Mouse (Mus musculus) MEL (cell line): ENCODE results near the gene Trak1. TPM values are rescaled to one million over a fixed set of nuclear protein-coding genes. Genes with fewer than 3 reads are reported as not detected.
A peak's percentile ranks its signal among the peaks of the same experiment; 100 is the strongest.

Source experiments
- DNase-seq: peaks from one replicate; pipeline ENCODE4 v3.0.0; 2011; ENCODE audit warnings: low read depth, low spot score
- H3K27ac ChIP-seq: 2 replicates; pipeline ENCODE4 v1.5.1; 2012; ENCODE audit warnings: low read depth, mild to moderate bottlenecking, control low read depth, low read length, moderate library complexity; ENCODE audit not compliant: control insufficient read depth
- H3K27me3 ChIP-seq, 2 experiments: fragments of 150-350 bp in 1 of 2; sonication (generic) in 1 of 2; 2 replicates each; pipeline ENCODE4 v1.6.1; 2012; ENCODE audit warnings: low read length in 2 of 2, mild to moderate bottlenecking in 2 of 2, improper control_type of control experiment in 1 of 2, moderate library complexity in 1 of 2; ENCODE audit not compliant: insufficient read depth in 2 of 2, control insufficient read depth in 1 of 2
- H3K36me3 ChIP-seq, 2 experiments: 2 replicates each; pipeline ENCODE4 v1.6.1; 2012 to 2014; ENCODE audit warnings: low read length in 2 of 2, improper control_type of control experiment in 1 of 2, inconsistent platforms in 1 of 2, mild to moderate bottlenecking in 1 of 2; ENCODE audit not compliant: insufficient read depth in 2 of 2, control insufficient read depth in 1 of 2
- H3K4me1 ChIP-seq, 2 experiments: fragments of 150-350 bp in 1 of 2; sonication (generic) in 1 of 2; 2 replicates each; pipeline ENCODE4 v1.6.1; 2012; ENCODE audit warnings: low read length in 2 of 2, improper control_type of control experiment in 1 of 2, mild to moderate bottlenecking in 1 of 2; ENCODE audit not compliant: insufficient read depth in 2 of 2, control insufficient read depth in 1 of 2
- H3K4me3 ChIP-seq, 2 experiments: fragments of 150-350 bp in 1 of 2; sonication (generic) in 1 of 2; 2 replicates each; pipeline ENCODE4 v1.5.1; 2012; ENCODE audit warnings: low read depth in 2 of 2, low read length in 2 of 2, mild to moderate bottlenecking in 2 of 2, moderate library complexity in 2 of 2, control low read depth in 1 of 2, improper control_type of control experiment in 1 of 2; ENCODE audit not compliant: control insufficient read depth in 1 of 2, insufficient read depth in 1 of 2
- H3K79me2 ChIP-seq: 2 replicates; pipeline ENCODE4 v1.6.1; 2012; ENCODE audit warnings: mild to moderate bottlenecking, low read length, moderate library complexity; ENCODE audit not compliant: control insufficient read depth, poor library complexity, insufficient read depth
- H3K9ac ChIP-seq: 2 replicates; pipeline ENCODE4 v1.6.1; 2012; ENCODE audit warnings: low read depth, mild to moderate bottlenecking, control low read depth, low read length, moderate library complexity; ENCODE audit not compliant: control insufficient read depth, poor library complexity, severe bottlenecking
- H3K9me3 ChIP-seq: fragments of 150-350 bp; sonication (generic); replicated peaks from 2 replicates; pipeline ENCODE4 v1.6.1; 2012; ENCODE audit warnings: mild to moderate bottlenecking, low read length, improper control_type of control experiment, moderate library complexity; ENCODE audit not compliant: insufficient read depth
- CTCF ChIP-seq, 3 experiments: IDR thresholded peaks in 2 of 3; conservative IDR thresholded peaks in 1 of 3; 2 replicates each; pipeline ENCODE4 v1.5.1; 2011 to 2012; ENCODE audit warnings: low read length in 3 of 3, low read depth in 2 of 3, mild to moderate bottlenecking in 2 of 3, improper control_type of control experiment in 1 of 3, inconsistent platforms in 1 of 3, mixed read lengths in 1 of 3, moderate library complexity in 1 of 3; ENCODE audit not compliant: control insufficient read depth in 1 of 3, insufficient read depth in 1 of 3, poor library complexity in 1 of 3, severe bottlenecking in 1 of 3
- E2F4 ChIP-seq: IDR thresholded peaks from 2 replicates; pipeline ENCODE4 v1.6.1; 2011; ENCODE audit warnings: low read depth, low read length, improper control_type of control experiment, borderline replicate concordance
- EP300 ChIP-seq, 2 experiments: IDR thresholded peaks; 2 replicates each; pipeline ENCODE4 v1.6.1; 2011; ENCODE audit warnings: improper control_type of control experiment in 2 of 2, low read length in 2 of 2, low read depth in 1 of 2, mild to moderate bottlenecking in 1 of 2
- GABPA ChIP-seq: IDR thresholded peaks from 2 replicates; pipeline ENCODE4 v1.6.1; 2012; ENCODE audit warnings: low read depth, mild to moderate bottlenecking, inconsistent platforms, low read length, improper control_type of control experiment, moderate library complexity
- GATA1 ChIP-seq: IDR thresholded peaks from 2 replicates; pipeline ENCODE4 v1.6.1; 2011; ENCODE audit warnings: low read depth, low read length, improper control_type of control experiment
- MAFK ChIP-seq: IDR thresholded peaks from 2 replicates; pipeline ENCODE4 v1.6.1; 2011; ENCODE audit warnings: low read depth, mild to moderate bottlenecking, low read length, improper control_type of control experiment, borderline replicate concordance
- MYB ChIP-seq: IDR thresholded peaks from 2 replicates; pipeline ENCODE4 v1.6.1; 2011; ENCODE audit warnings: mild to moderate bottlenecking, low read depth, low read length, improper control_type of control experiment
- POLR2AphosphoS2 ChIP-seq: IDR thresholded peaks from 2 replicates; pipeline ENCODE4 v1.6.1; 2011; ENCODE audit warnings: low read length, improper control_type of control experiment
- POLR2AphosphoS5 ChIP-seq: IDR thresholded peaks from 2 replicates; pipeline ENCODE4 v1.6.1; 2012; ENCODE audit warnings: low read depth, borderline replicate concordance, mild to moderate bottlenecking, inconsistent platforms, low read length, moderate library complexity, mixed read lengths
- RAD21 ChIP-seq: IDR thresholded peaks from 2 replicates; pipeline ENCODE4 v1.6.1; 2011; ENCODE audit warnings: mild to moderate bottlenecking, low read depth, low read length, improper control_type of control experiment
- RCOR1 ChIP-seq: IDR thresholded peaks from 2 replicates; pipeline ENCODE4 v1.6.1; 2012; ENCODE audit warnings: low read depth, mild to moderate bottlenecking, inconsistent platforms, low read length, improper control_type of control experiment
- SMC3 ChIP-seq: IDR thresholded peaks from 2 replicates; pipeline ENCODE4 v1.6.1; 2011; ENCODE audit warnings: low read depth, low read length, improper control_type of control experiment
- TAL1 ChIP-seq: IDR thresholded peaks from 2 replicates; pipeline ENCODE4 v1.6.1; 2012; ENCODE audit warnings: mild to moderate bottlenecking, inconsistent platforms, low read length, moderate library complexity, mixed read lengths
- TBP ChIP-seq: IDR thresholded peaks from 2 replicates; pipeline ENCODE4 v1.8.0; 2011; ENCODE audit warnings: low read depth, low read length, improper control_type of control experiment
- USF1 ChIP-seq: IDR thresholded peaks from 2 replicates; pipeline ENCODE4 v1.6.1; 2014; ENCODE audit warnings: low read depth, mild to moderate bottlenecking, inconsistent platforms, low read length, improper control_type of control experiment, moderate library complexity
- ZC3H11A ChIP-seq: IDR thresholded peaks from 2 replicates; pipeline ENCODE4 v1.6.1; 2012; ENCODE audit warnings: low read depth, mild to moderate bottlenecking, inconsistent platforms, low read length, improper control_type of control experiment
- ZKSCAN1 ChIP-seq: IDR thresholded peaks from 2 replicates; pipeline ENCODE4 v1.6.1; 2012; ENCODE audit warnings: low read depth, mild to moderate bottlenecking, inconsistent platforms, low read length, improper control_type of control experiment, moderate library complexity
- ZNF384 ChIP-seq: IDR thresholded peaks from 2 replicates; pipeline ENCODE4 v1.6.1; 2012; ENCODE audit warnings: low read depth, mild to moderate bottlenecking, inconsistent platforms, low read length, improper control_type of control experiment
- polyA plus RNA-seq, 2 experiments: library from polyadenylated mRNA; stranded (reverse) in 1 of 2; unstranded in 1 of 2; fragments of >175 nt in 1 of 2; fragments of >200 nt in 1 of 2; gene quantifications; 2 replicates each; pipeline versions ENCODE4 v1.2.1 to v1.2.4; 2012; ENCODE audit warnings: low replicate concordance in 2 of 2, low read depth in 1 of 2; ENCODE audit not compliant: insufficient read length in 2 of 2, insufficient read depth in 1 of 2, missing spikeins in 1 of 2
- total RNA-seq: library from RNA; depleted of rRNA; stranded (reverse); fragments of 300-350 nt; gene quantifications from 2 replicates; pipeline ENCODE4 v1.2.3, GENCODE M21; 2012

Trak1 gene
- total and polyA plus RNA-seq, 3 experiments: 16.2 to 35.5 TPM; not detected in 1

DNA sequence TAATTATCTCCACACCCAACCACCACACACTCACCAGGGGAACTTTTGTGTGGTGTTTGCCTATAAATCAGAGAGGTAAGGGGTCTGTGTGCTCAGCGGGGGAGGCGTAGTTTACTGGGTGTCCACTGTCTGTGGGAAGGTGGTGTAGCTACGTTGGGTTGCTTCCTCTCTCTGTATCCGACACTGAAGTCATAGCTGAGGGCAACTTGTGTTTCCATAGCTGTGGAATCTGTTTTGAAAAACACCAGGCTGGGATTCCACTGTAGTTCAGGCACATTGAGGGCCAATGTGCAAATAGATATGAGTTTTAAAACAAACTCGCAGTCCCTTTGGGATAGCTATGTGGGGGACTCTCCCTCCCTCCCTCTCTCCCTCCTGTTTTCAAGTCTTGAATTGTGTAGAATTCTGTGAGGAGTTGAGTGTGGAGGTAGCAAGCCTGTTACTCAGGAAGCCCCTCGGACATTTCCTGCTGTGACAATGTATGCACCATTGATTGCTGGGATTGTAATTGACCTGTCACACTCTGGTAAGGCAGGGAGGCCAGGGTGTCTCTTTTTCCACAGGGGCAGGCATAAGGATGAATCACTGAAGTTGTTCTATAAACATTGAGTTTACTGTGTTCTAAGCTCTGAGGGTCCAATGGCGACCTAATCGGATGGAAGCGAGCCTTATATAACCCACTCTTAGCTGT lies 54.2 kb downstream of the Trak1 start:
- Histone ChIP-seq H3K27me3 (no peaks in the 10 kb centered on the region), H3K36me3 (peaks cover 0 to 6% of the 10 kb centered on the region in 2 experiments; a peak in 2 of 4 replicates), H3K4me1 (peaks cover 2 to 10% of the 10 kb centered on the region in 2 experiments; a peak in 3 of 4 replicates), H3K9me3 (no peaks in the 10 kb centered on the region), H3K4me3 (no peak overlapping the region), H3K9ac (no peak overlapping the region), H3K27ac (no peak overlapping the region), H3K79me2 (peaks cover 4% of the 10 kb centered on the region; the same call in 1 of the 2 replicates)
- no peak for DNase-seq
- TF ChIP-seq MYB (no peak), MAFK (no peak), GABPA (no peak), USF1 (no peak), EP300 (IDR thresholded peaks at IDR 0.05; ENCODE audit: low read depth in 1 of 2, low read length in 2 of 2) (no peak), ZKSCAN1 (no peak)
- TF ChIP-seq, all 39 proteins: peak for 0

DNA sequence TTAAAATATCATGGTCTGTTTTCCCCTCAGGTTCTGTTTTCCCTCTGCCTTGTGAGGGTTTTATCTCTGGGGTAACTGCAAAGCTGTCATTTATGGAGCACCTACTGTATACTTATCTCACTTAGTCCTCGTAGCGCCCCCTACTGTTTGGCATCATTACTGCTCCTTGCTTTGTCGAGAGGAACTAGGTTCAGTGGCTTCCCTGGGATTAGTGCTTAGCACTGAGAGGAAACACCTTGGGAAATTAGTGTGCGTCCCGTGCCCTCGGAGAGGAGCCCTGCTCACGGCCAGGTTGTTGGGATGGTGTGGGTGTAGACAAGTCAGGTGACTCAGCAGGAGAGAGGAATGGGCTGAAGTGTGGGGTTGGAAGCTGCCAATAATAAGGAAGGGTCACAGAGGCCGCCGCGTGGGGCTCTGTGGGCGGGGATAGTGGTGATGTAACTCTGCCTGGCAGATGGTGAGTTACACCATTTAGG lies 54.9 kb downstream of the Trak1 start:
- H3K27ac ChIP-seq: no peak overlapping the region
- peaks cover 0 to 6% of the 10 kb centered on the region in 2 experiments; a peak in 2 of 4 replicates for H3K36me3 ChIP-seq
- no peaks in the 10 kb centered on the region for H3K9me3 ChIP-seq
- no peak overlapping the region for H3K9ac ChIP-seq
- H3K4me1 ChIP-seq: peaks cover 2 to 10% of the 10 kb centered on the region in 2 experiments; a peak in 3 of 4 replicates
- TF ChIP-seq E2F4: no peak
- TF ChIP-seq POLR2AphosphoS2: no peak
- TF ChIP-seq GATA1: peak; percentile 45; the same call in 1 of the 2 replicates
- no peak for TF ChIP-seq USF1
- peak; percentile 53 to 89 (median 80) for TF ChIP-seq CTCF (IDR thresholded peaks at IDR 0.05 in 2 of 3, conservative IDR thresholded peaks at IDR 0.05 in 1 of 3; ENCODE audit: control insufficient read depth in 1 of 3, insufficient read depth in 1 of 3, low read depth in 2 of 3, low read length in 3 of 3, poor library complexity in 1 of 3, severe bottlenecking in 1 of 3)
- TF ChIP-seq ZNF384: no peak
- no peak for TF ChIP-seq TAL1
- peak; percentile 18 for TF ChIP-seq RAD21
- 0 out of 2 replicates have a peak, but pooled peaks have one; percentile 14 for TF ChIP-seq ZC3H11A
- TF ChIP-seq RCOR1: no peak
- no peak for TF ChIP-seq POLR2AphosphoS5
- TF ChIP-seq TBP: no peak
- peak; percentile 52 for TF ChIP-seq SMC3
- TF ChIP-seq MYB: no peak
- no peaks in the 10 kb centered on the region for H3K27me3 ChIP-seq
- DNase-seq: peak; percentile 81
- no peak overlapping the region for H3K4me3 ChIP-seq
- peaks cover 4% of the 10 kb centered on the region for H3K79me2 ChIP-seq
